Mouse (Mus musculus) right cerebral cortex, postnatal 14 days (tissue): ENCODE measurements around the gene Aldh3b2.
A peak's percentile ranks its signal among the peaks of the same experiment; 100 is the strongest.

ENCODE experiments used
- DNase-seq: peaks from one replicate; pipeline ENCODE4 v3.0.0; 2022

Gene Aldh3b2

GRCm38 (mm10) chr19:3972229-3972628 lies at the start of gene Aldh3b2:
Gene Aldh3b2 (plus strand): TSS chr19:3972328.
- DNase-seq = no peak

- DNase-seq = no peak
These were observed 49.3 kb upstream of the Aldh3b2 start for GRCm38 (mm10) chr19:3922661-3923371.

- DNase-seq = no peak
These were observed 48.5 kb upstream of the Aldh3b2 start for GRCm38 (mm10) chr19:3923586-3923985.

GRCm38 (mm10) chr19:3924190-3924589 lies 47.9 kb upstream of the Aldh3b2 start:
- no peak for DNase-seq

GRCm38 (mm10) chr19:3924868-3925267 lies 47.3 kb upstream of the Aldh3b2 start:
- DNase-seq = no peak

- DNase-seq = no peak
These were observed 46.3 kb upstream of the Aldh3b2 start for GRCm38 (mm10) chr19:3925859-3926258.

GRCm38 (mm10) chr19:3926279-3926678 lies 45.8 kb upstream of the Aldh3b2 start:
- DNase-seq = no peak

- no peak for DNase-seq
These were observed 45.4 kb upstream of the Aldh3b2 start for GRCm38 (mm10) chr19:3926685-3927084.

GRCm38 (mm10) chr19:3927989-3928388 lies 44.1 kb upstream of the Aldh3b2 start:
- DNase-seq = no peak

GRCm38 (mm10) chr19:3928779-3929178 lies 43.3 kb upstream of the Aldh3b2 start:
- no peak for DNase-seq

GRCm38 (mm10) chr19:3929211-3929941 lies 42.8 kb upstream of the Aldh3b2 start, which contains the start of gene Aldh3b1:
Gene Aldh3b1 (minus strand): TSS chr19:3929808.
- peak; percentile 65 for DNase-seq

- DNase-seq = no peak
These were observed 41.7 kb upstream of the Aldh3b2 start for GRCm38 (mm10) chr19:3930262-3931057.

GRCm38 (mm10) chr19:3931716-3932115 lies 40.4 kb upstream of the Aldh3b2 start:
- no peak for DNase-seq

- DNase-seq = no peak
These were observed 36.9 kb upstream of the Aldh3b2 start, which contains the start of gene Unc93b1 for GRCm38 (mm10) chr19:3935032-3935895. Gene Unc93b1 (plus strand): TSS chr19:3935186.

- DNase-seq = peak; percentile 48
These were observed 36.0 kb upstream of the Aldh3b2 start for GRCm38 (mm10) chr19:3935896-3936850.

GRCm38 (mm10) chr19:3942315-3942714 lies 29.8 kb upstream of the Aldh3b2 start:
- DNase-seq = no peak

GRCm38 (mm10) chr19:3942986-3943735 lies 29.0 kb upstream of the Aldh3b2 start:
- no peak for DNase-seq

- DNase-seq = no peak
These were observed 26.1 kb upstream of the Aldh3b2 start for GRCm38 (mm10) chr19:3945872-3946564.

- DNase-seq = peak; percentile 67
These were observed 25.4 kb upstream of the Aldh3b2 start for GRCm38 (mm10) chr19:3946715-3947114.

GRCm38 (mm10) chr19:3947813-3948212 lies 24.3 kb upstream of the Aldh3b2 start:
- DNase-seq = no peak
